Mouse (Mus musculus) E14TG2a.4 (cell line): ENCODE data around the gene Zfhx3.

Experiments
- CTCF ChIP-seq: conservative IDR thresholded peaks from 2 replicates; pipeline ENCODE4 v1.5.1; 2014; ENCODE audit warnings: low read length
- POU5F1 ChIP-seq: IDR thresholded peaks from 2 replicates; pipeline ENCODE4 v1.6.1; 2014; ENCODE audit warnings: low read length, borderline replicate concordance

- TF ChIP-seq CTCF: no peak
- TF ChIP-seq POU5F1: no peak
Observed at GRCm38 (mm10) chr8:108991395-108991794, 1049.0 kb downstream of the Zfhx3 start.
